12 mouse cellular contexts compared by ENCODE assay signal in genomic region chr6:38624439-38624838, GRCm38 (mm10). TPM values are rescaled to one million over a fixed set of nuclear protein-coding genes. Genes with fewer than 3 reads are reported as not detected.
A peak's percentile ranks its signal among the peaks of the same experiment; 100 is the strongest.
DNase-seq lines count a peak whose midpoint lies in the region; ATAC-seq lines count a peak whose summit lies in the region.
"Had no signal": no experiment of that assay in that cellular context is flagged by ENCODE, and none has a peak within 500 bp of the region (broad histone marks: within the 10 kb centered on the region; RNA-seq: fewer than 3 reads in every experiment).

No protein-coding gene starts in this region.

- no peak overlapping the region for H3K27ac ChIP-seq in heart, embryonic 11.5 days (ENCODE audit: low read depth, low read length)
- no peak overlapping the region for H3K27ac ChIP-seq in hindbrain, embryonic 14.5 days
- H3K27ac ChIP-seq: limb, embryonic 10.5 days; lung, embryonic 15.5 days had no signal

- H3K4me3 ChIP-seq in heart, embryonic 11.5 days (ENCODE audit: low read depth, low read length): no peak overlapping the region
- H3K4me3 ChIP-seq in hindbrain, embryonic 14.5 days (replicated peaks; ENCODE audit: low read length): no peak overlapping the region
- H3K4me3 ChIP-seq: limb, embryonic 10.5 days; lung, embryonic 15.5 days had no signal

- peak; percentile 31 for DNase-seq in heart, adult 8-10 months (ENCODE audit: low spot score)
- DNase-seq in 3T3-L1 (ENCODE audit: low read depth, low spot score): peak; percentile 87
- peak; percentile 52 for DNase-seq in adrenal gland, postnatal 14 days
- peak; percentile 65 to 68 for DNase-seq in cerebellum, postnatal 36 days
- DNase-seq in hindbrain, embryonic 14.5 days (ENCODE audit: low spot score): no peak
- DNase-seq in left cerebral cortex, adult 9 months (ENCODE audit: low spot score in 2 of 2): no peak
- no peak for DNase-seq in natural killer cell, adult 2 months (ENCODE audit: low spot score in 2 of 2)

- 66% methylated on average over 1 of the region's 1 CpGs for WGBS in heart, embryonic 11.5 days (ENCODE audit: insufficient replicate concordance)
- WGBS in hindbrain, embryonic 14.5 days: 80% methylated on average over 1 of the region's 1 CpGs

- no peaks in the 10 kb centered on the region for H3K27me3 ChIP-seq in heart, embryonic 11.5 days (ENCODE audit: control insufficient read depth, insufficient read depth, low read length)
- H3K27me3 ChIP-seq in hindbrain, embryonic 14.5 days (ENCODE audit: control insufficient read depth, insufficient read depth, low read length): no peaks in the 10 kb centered on the region
- H3K27me3 ChIP-seq: lung, embryonic 15.5 days had no signal

- no peak overlapping the region for H3K4me2 ChIP-seq in heart, embryonic 11.5 days
- no peak overlapping the region for H3K4me2 ChIP-seq in hindbrain, embryonic 14.5 days (replicated peaks)
- H3K4me2 ChIP-seq: lung, embryonic 15.5 days had no signal

- H3K36me3 ChIP-seq in heart, embryonic 11.5 days (ENCODE audit: control insufficient read depth, insufficient read depth, low read length): 0 out of 2 replicates have a peak, but pooled peaks cover 7% of the 10 kb centered on the region
- H3K36me3 ChIP-seq in hindbrain, embryonic 14.5 days (replicated peaks; ENCODE audit: control insufficient read depth, insufficient read depth): peaks cover 18% of the 10 kb centered on the region

- ATAC-seq in heart, embryonic 11.5 days (replicated peaks; ENCODE audit: insufficient number of reproducible peaks, low FRiP score, low TSS enrichment): no peak
- ATAC-seq in hindbrain, embryonic 14.5 days (ENCODE audit: low FRiP score): no peak
- ATAC-seq: forebrain, embryonic 16.5 days had no signal

- no peak overlapping the region for H3K9ac ChIP-seq in heart, embryonic 11.5 days (ENCODE audit: low read depth, low read length)
- H3K9ac ChIP-seq in hindbrain, embryonic 14.5 days: no peak overlapping the region
- H3K9ac ChIP-seq: lung, embryonic 15.5 days had no signal

- no peaks in the 10 kb centered on the region for H3K9me3 ChIP-seq in heart, embryonic 11.5 days (replicated peaks; ENCODE audit: control insufficient read depth, low read length)
- no peaks in the 10 kb centered on the region for H3K9me3 ChIP-seq in hindbrain, embryonic 14.5 days (ENCODE audit: control insufficient read depth, low read length)
- H3K9me3 ChIP-seq: limb, embryonic 10.5 days; lung, embryonic 15.5 days had no signal

- H3K4me1 ChIP-seq in heart, embryonic 11.5 days (ENCODE audit: control insufficient read depth, insufficient read depth, low read length): peaks cover 10% of the 10 kb centered on the region; the same call in 1 of the 2 replicates
- H3K4me1 ChIP-seq in hindbrain, embryonic 14.5 days (replicated peaks; ENCODE audit: control insufficient read depth, insufficient read depth, low read length): no peaks in the 10 kb centered on the region
- H3K4me1 ChIP-seq: limb, embryonic 10.5 days; lung, embryonic 15.5 days had no signal

RNA-seq across cellular contexts. Expression of gene Klrg2, which starts 12.6 kb away (rescaled TPM):
- under 1 TPM; 0.19 to 0.65 (median 0.46) TPM for total RNA-seq in heart, adult 8-10 months (2022)
- polyA plus RNA-seq in heart, embryonic 11.5 days (2014; fragmentation: Nextera tagmentation; extraction: Ambion mirVana): 0.14 and 0.31 TPM in 2 replicates
- total RNA-seq in adrenal gland, postnatal 14 days (2021): 0.78 and 1.1 TPM in 2 replicates
- polyA plus RNA-seq in hindbrain, embryonic 14.5 days (2014; fragmentation: Nextera tagmentation; extraction: Ambion mirVana): 0.16 TPM in 1 of 2 replicates, not detected in the other
- polyA plus RNA-seq: forebrain, embryonic 16.5 days had no signal

RNA-seq across cellular contexts. Expression of gene Clec2l, which starts 38.4 kb away (rescaled TPM):
- total RNA-seq in heart, adult 8-10 months (2022): 1 to 10 TPM; 1.0 to 2.2 (median 1.4) TPM
- polyA plus RNA-seq in heart, embryonic 11.5 days (2014; fragmentation: Nextera tagmentation; extraction: Ambion mirVana): 0.80 and 1.1 TPM in 2 replicates
- 3.7 TPM in 2 replicates for total RNA-seq in adrenal gland, postnatal 14 days (2021)
- 22.3 and 25.2 TPM in 2 replicates for polyA plus RNA-seq in hindbrain, embryonic 14.5 days (2014; fragmentation: Nextera tagmentation; extraction: Ambion mirVana)
- total RNA-seq: hematopoietic stem cell, adult 5-6 weeks had no signal

Comparison
In these comparisons a context has a peak if more than half of its experiments do, and no peak if none do; other contexts are left out.
1. DNase-seq: peak in heart, adult 8-10 months (single experiment), 3T3-L1 (single experiment), adrenal gland, postnatal 14 days (single experiment) and cerebellum, postnatal 36 days (2 of 2); none in hindbrain, embryonic 14.5 days (single experiment), left cerebral cortex, adult 9 months (0 of 2) and natural killer cell, adult 2 months (0 of 2).